Mouse (Mus musculus): ENCODE data around the gene Nkd2. TPM values are rescaled to one million over a fixed set of nuclear protein-coding genes. Genes with fewer than 3 reads are reported as not detected.
A peak's percentile ranks its signal among the peaks of the same experiment; 100 is the strongest.

The Nkd2 gene
- polyA plus RNA-seq, 1 experiment from 2014 or later = 8.9 TPM

DNA sequence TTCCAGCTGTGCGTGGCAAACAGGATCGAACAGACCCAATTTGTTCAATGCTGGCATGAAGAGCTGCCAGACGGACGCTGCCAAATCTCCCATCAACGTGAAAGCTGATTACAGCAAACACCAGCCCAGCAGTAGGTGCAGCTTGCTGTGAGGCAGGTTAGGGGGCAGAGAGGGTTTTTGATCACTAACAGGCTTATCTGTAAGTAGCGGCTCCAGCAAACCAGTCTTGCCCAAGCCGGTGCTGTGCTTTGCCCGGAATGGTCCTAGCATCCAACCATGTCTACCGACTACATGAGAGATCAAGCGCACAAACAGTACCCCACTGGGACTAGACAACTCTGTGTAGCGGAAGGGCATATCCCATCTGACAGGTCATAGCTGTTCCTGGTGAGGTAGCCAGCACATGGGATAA, 8.3 kb downstream of the Nkd2 start:
- no peak for TF ChIP-seq CTCF (IDR thresholded peaks at IDR 0.05; ENCODE audit: low read depth)
- ATAC-seq (replicated peaks; ENCODE audit: low FRiP score, low read depth) (no peak), DNase-seq (ENCODE audit: low spot score) (no peak)
- Histone ChIP-seq H3K27me3 (ENCODE audit: insufficient read depth, low read length) (no peaks in the 10 kb centered on the region), H3K9ac (ENCODE audit: low read depth, low read length) (no peak overlapping the region), H3K27ac (no peak overlapping the region), H3K36me3 (ENCODE audit: insufficient read depth, low read length) (no peaks in the 10 kb centered on the region), H3K4me1 (replicated peaks; ENCODE audit: insufficient read depth, low read length) (no peaks in the 10 kb centered on the region), H3K4me2 (ENCODE audit: low read length) (no peak overlapping the region), H3K9me3 (replicated peaks; ENCODE audit: low read length) (no peaks in the 10 kb centered on the region), H3K4me3 (replicated peaks; ENCODE audit: low read depth, low read length) (no peak overlapping the region)
- 84% methylated on average over 11 of the region's 11 CpGs for WGBS

DNA sequence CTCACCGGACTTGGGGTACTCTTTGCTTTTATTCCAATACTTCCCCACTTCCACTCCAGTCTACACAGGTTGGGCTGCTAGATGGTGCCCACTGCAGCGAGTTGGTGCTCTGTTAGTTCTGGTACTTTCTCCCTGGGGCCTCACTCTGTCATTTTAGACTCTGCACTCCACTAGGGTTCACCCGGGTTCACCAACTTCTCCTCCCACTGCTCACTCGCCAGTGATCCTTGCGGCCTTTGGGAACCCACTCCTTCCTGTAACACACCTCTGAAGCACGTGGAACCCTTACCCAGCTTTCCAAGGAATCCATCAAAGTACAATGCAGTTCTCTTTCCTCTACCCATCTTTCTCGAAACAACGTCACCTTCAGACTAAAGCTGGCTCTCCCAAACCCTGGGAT, 9.7 kb downstream of the Nkd2 start:
- Histone ChIP-seq H3K36me3 (ENCODE audit: insufficient read depth, low read length) (no peaks in the 10 kb centered on the region), H3K27me3 (ENCODE audit: insufficient read depth, low read length) (no peaks in the 10 kb centered on the region), H3K4me2 (ENCODE audit: low read length) (no peak overlapping the region), H3K4me3 (replicated peaks; ENCODE audit: low read depth, low read length) (no peak overlapping the region), H3K9ac (ENCODE audit: low read depth, low read length) (no peak overlapping the region), H3K9me3 (replicated peaks; ENCODE audit: low read length) (no peaks in the 10 kb centered on the region), H3K4me1 (replicated peaks; ENCODE audit: insufficient read depth, low read length) (no peaks in the 10 kb centered on the region), H3K27ac (no peak overlapping the region)
- 63% methylated on average over 8 of the region's 8 CpGs for WGBS
- ATAC-seq (replicated peaks; ENCODE audit: low FRiP score, low read depth) (0 out of 2 replicates have a peak, but pooled peaks have one; percentile 33), DNase-seq (ENCODE audit: low spot score) (peak; percentile 4)
- TF ChIP-seq CTCF (IDR thresholded peaks at IDR 0.05; ENCODE audit: low read depth) = no peak

DNA sequence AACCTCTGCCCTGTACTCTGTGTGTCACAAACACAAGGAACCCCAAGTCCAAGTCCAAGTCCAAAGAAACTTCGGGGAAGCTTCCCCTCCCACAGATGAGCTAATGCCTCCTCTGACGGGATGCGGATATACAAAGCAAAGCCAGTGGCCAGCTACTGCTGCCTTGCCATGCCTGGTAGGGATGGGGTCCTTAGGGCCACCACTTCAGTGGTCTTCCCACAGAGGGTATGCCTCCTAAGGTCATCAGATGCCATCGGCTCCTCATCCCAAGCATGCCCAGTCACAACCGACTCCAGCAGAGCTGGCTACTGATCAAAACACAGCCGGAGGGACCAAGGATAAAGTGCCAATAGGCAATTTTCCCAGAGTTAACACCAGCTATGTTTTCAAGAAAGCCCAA, 10.9 kb downstream of the Nkd2 start:
- Histone ChIP-seq H3K27ac (no peak overlapping the region), H3K9ac (ENCODE audit: low read depth, low read length) (no peak overlapping the region), H3K4me1 (replicated peaks; ENCODE audit: insufficient read depth, low read length) (no peaks in the 10 kb centered on the region), H3K4me3 (replicated peaks; ENCODE audit: low read depth, low read length) (no peak overlapping the region), H3K4me2 (ENCODE audit: low read length) (no peak overlapping the region), H3K36me3 (ENCODE audit: insufficient read depth, low read length) (no peaks in the 10 kb centered on the region), H3K9me3 (replicated peaks; ENCODE audit: low read length) (no peaks in the 10 kb centered on the region), H3K27me3 (ENCODE audit: insufficient read depth, low read length) (no peaks in the 10 kb centered on the region)
- no peak for TF ChIP-seq CTCF (IDR thresholded peaks at IDR 0.05; ENCODE audit: low read depth)
- whole genome bisulfite sequencing = 71% methylated on average over 6 of the region's 6 CpGs
- no peak for ATAC-seq (replicated peaks; ENCODE audit: low FRiP score, low read depth)
- DNase-seq (ENCODE audit: low spot score) = no peak

DNA sequence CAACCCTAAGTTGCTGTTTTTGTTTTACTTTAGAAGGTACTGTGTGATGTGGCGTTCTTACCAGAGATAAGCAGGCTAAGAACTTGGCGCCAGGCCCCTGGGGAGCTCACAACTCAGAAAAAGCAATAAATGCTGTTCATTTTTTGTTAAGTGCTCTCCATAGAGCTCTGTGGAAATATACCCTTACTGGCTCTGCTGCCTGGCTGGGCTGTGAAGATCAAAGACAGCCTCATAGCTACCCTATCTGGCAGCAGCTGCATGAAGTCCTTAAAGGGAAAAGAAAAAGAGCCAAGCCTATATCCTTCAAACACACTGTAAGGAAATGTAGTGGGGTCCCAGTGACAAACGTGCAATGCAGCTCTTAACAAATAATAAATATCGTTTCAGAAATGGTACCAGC, 11.6 kb downstream of the Nkd2 start:
- no peak overlapping the region for H3K4me3 ChIP-seq (replicated peaks; ENCODE audit: low read depth, low read length)
- no peak overlapping the region for H3K9ac ChIP-seq (ENCODE audit: low read depth, low read length)
- 59% methylated on average over 4 of the region's 4 CpGs for WGBS
- no peak overlapping the region for H3K27ac ChIP-seq
- peak; percentile 9 for DNase-seq (ENCODE audit: low spot score)
- no peaks in the 10 kb centered on the region for H3K36me3 ChIP-seq (ENCODE audit: insufficient read depth, low read length)
- no peak for TF ChIP-seq CTCF (IDR thresholded peaks at IDR 0.05; ENCODE audit: low read depth)
- H3K27me3 ChIP-seq (ENCODE audit: insufficient read depth, low read length) = no peaks in the 10 kb centered on the region
- H3K4me2 ChIP-seq (ENCODE audit: low read length) = no peak overlapping the region
- H3K9me3 ChIP-seq (replicated peaks; ENCODE audit: low read length) = no peaks in the 10 kb centered on the region
- no peaks in the 10 kb centered on the region for H3K4me1 ChIP-seq (replicated peaks; ENCODE audit: insufficient read depth, low read length)
- no peak for ATAC-seq (replicated peaks; ENCODE audit: low FRiP score, low read depth)

DNA sequence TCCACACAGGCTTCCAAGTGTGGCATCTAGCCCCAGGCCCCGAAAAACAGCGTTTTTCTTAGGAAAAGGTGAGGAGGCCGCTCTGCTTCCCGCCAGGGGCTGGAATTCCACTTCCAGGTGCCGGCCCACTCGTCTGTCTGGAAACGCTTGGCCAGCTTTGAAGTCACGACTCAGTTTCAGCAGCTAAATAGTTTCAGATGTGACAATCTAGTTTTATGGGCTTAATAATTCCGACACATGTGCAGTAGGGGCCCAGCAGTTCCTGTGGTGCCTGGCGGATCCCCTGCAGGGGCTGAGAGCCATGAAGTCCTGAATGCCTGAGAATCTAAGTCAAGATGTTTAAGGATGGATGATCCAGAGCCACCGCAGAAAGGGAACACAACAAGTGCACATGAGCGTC, 13.6 kb downstream of the Nkd2 start:
- DNase-seq (ENCODE audit: low spot score) = peak; percentile 37
- no peak for TF ChIP-seq CTCF (IDR thresholded peaks at IDR 0.05; ENCODE audit: low read depth)

DNA sequence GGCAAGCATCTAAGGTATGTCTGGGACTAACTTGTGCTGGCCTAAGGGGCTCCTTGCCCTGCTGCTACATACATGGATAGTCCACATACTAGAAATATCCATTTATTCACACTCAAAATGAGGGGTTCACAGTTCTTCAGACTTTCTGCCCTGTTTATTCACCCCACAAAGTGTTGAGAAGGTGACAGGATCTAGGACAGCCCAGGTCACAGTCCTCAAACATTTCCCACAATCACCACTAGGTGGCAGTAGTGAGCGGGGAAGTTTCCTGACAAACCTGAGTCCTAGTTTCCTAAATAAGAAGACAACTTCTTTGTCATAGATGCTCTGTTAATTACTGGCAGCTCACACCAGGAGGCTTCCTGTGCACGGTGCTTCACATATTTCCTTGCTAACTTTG, 15.9 kb downstream of the Nkd2 start:
- TF ChIP-seq CTCF (IDR thresholded peaks at IDR 0.05; ENCODE audit: low read depth) = peak; percentile 92
- 4% methylated on average over 2 of the region's 2 CpGs for WGBS
- DNase-seq (ENCODE audit: low spot score) = peak; percentile 76

More for the DNA sequence above, 13.6 kb downstream of the Nkd2 start:
- ATAC-seq (replicated peaks; ENCODE audit: low FRiP score, low read depth) = no peak
- WGBS = 22% methylated on average over 12 of the region's 12 CpGs
- Histone ChIP-seq H3K9me3 (replicated peaks; ENCODE audit: low read length) (no peaks in the 10 kb centered on the region), H3K4me1 (replicated peaks; ENCODE audit: insufficient read depth, low read length) (no peaks in the 10 kb centered on the region), H3K27me3 (ENCODE audit: insufficient read depth, low read length) (no peaks in the 10 kb centered on the region), H3K9ac (ENCODE audit: low read depth, low read length) (no peak overlapping the region), H3K27ac (no peak overlapping the region), H3K36me3 (ENCODE audit: insufficient read depth, low read length) (no peaks in the 10 kb centered on the region), H3K4me2 (ENCODE audit: low read length) (no peak overlapping the region), H3K4me3 (replicated peaks; ENCODE audit: low read depth, low read length) (no peak overlapping the region)

DNA sequence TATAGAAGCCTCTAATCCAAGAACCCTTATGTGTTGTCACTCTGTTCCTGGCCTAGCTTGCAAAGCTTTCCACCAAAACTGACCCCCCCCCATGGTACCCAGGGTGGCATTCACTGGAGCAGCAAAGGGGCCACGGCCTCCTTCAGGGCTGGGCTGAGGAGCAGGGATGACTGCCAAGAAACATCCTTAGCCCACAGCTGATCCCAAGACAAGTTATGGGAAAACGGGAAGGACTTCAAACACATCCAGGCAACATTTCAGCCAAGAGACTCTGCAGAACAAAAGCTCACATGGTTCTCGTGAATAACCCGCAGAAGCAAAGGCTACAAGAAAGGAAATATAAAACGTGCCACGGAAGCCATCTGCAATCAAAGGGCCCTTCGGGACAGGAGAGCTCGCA, 20.2 kb downstream of the Nkd2 start:
- TF ChIP-seq CTCF (IDR thresholded peaks at IDR 0.05; ENCODE audit: low read depth) = no peak
- Histone ChIP-seq H3K4me2 (ENCODE audit: low read length) (no peak overlapping the region), H3K4me1 (replicated peaks; ENCODE audit: insufficient read depth, low read length) (no peaks in the 10 kb centered on the region), H3K36me3 (ENCODE audit: insufficient read depth, low read length) (no peaks in the 10 kb centered on the region), H3K9ac (ENCODE audit: low read depth, low read length) (no peak overlapping the region), H3K27ac (no peak overlapping the region), H3K4me3 (replicated peaks; ENCODE audit: low read depth, low read length) (no peak overlapping the region), H3K27me3 (ENCODE audit: insufficient read depth, low read length) (no peaks in the 10 kb centered on the region), H3K9me3 (replicated peaks; ENCODE audit: low read length) (no peaks in the 10 kb centered on the region)
- DNase-seq (ENCODE audit: low spot score) (no peak), ATAC-seq (replicated peaks; ENCODE audit: low FRiP score, low read depth) (no peak)
- WGBS = 65% methylated on average over 8 of the region's 8 CpGs

More for the DNA sequence above, 15.9 kb downstream of the Nkd2 start:
- Histone ChIP-seq H3K27ac (no peak overlapping the region), H3K36me3 (ENCODE audit: insufficient read depth, low read length) (no peaks in the 10 kb centered on the region), H3K27me3 (ENCODE audit: insufficient read depth, low read length) (no peaks in the 10 kb centered on the region), H3K9ac (ENCODE audit: low read depth, low read length) (no peak overlapping the region), H3K4me3 (replicated peaks; ENCODE audit: low read depth, low read length) (no peak overlapping the region), H3K4me2 (ENCODE audit: low read length) (no peak overlapping the region), H3K4me1 (replicated peaks; ENCODE audit: insufficient read depth, low read length) (no peaks in the 10 kb centered on the region), H3K9me3 (replicated peaks; ENCODE audit: low read length) (no peaks in the 10 kb centered on the region)
- peak; percentile 55 for ATAC-seq (replicated peaks; ENCODE audit: low FRiP score, low read depth)

Measured in kidney, postnatal 0 days (tissue).